Mouse (Mus musculus) forebrain, embryonic 10.5 days (tissue): ENCODE data around the gene 4930505A04Rik. TPM values are rescaled to one million over a fixed set of nuclear protein-coding genes. Genes with fewer than 3 reads are reported as not detected.
"Not testable (repeated sequence)": the region's sequence is repeated elsewhere in the genome, so short reads cannot be mapped to it uniquely, and the experiment has no call there.

Experiments used
- DNase-seq: peaks from one replicate; pipeline ENCODE4 v3.0.0-alpha.2; 2017; ENCODE audit warnings: low spot score; ENCODE audit errors: extremely low spot score
- H3K27ac ChIP-seq: fragments of 300-500 bp; sonication (generic); 2 replicates; pipeline ENCODE4 v1.5.1; 2016; ENCODE audit warnings: mild to moderate bottlenecking
- H3K27me3 ChIP-seq: fragments of 300-500 bp; sonication (generic); 2 replicates; pipeline ENCODE4 v1.6.1; 2016; ENCODE audit warnings: mild to moderate bottlenecking; ENCODE audit not compliant: poor library complexity, severe bottlenecking
- H3K36me3 ChIP-seq: fragments of 300-500 bp; sonication (generic); replicated peaks from 2 replicates; pipeline ENCODE4 v1.6.1; 2016; ENCODE audit warnings: mild to moderate bottlenecking, moderate library complexity
- H3K4me1 ChIP-seq: fragments of 300-500 bp; sonication (generic); 2 replicates; pipeline ENCODE4 v1.6.1; 2016
- H3K4me3 ChIP-seq: fragments of 300-500 bp; sonication (generic); 2 replicates; pipeline ENCODE4 v1.5.1; 2016; ENCODE audit warnings: mild to moderate bottlenecking, moderate library complexity
- H3K9me3 ChIP-seq: fragments of 300-500 bp; sonication (generic); 2 replicates; pipeline ENCODE4 v1.6.1; 2016; ENCODE audit warnings: mild to moderate bottlenecking, moderate library complexity
- WGBS: fragments of 180-500 bp; shearing (Covaris S2); methylation state at CpG from one replicate; pipeline ENCODE4 v1.1.7; 2016; 5-methylcytosine and 5-hydroxymethylcytosine counted together
- polyA plus RNA-seq: library from polyadenylated mRNA; unstranded; fragments of >200 nt; fragmentation: Nextera tagmentation; extraction: Ambion mirVana; gene quantifications from 2 replicates; pipeline ENCODE4 v1.2.1, GENCODE M21; 2016

4930505A04Rik gene
- polyA plus RNA-seq, 1 experiment from 2014 or later = not detected

- H3K9me3 ChIP-seq, H3K36me3 ChIP-seq, H3K4me1 ChIP-seq, H3K27ac ChIP-seq, H3K4me3 ChIP-seq, H3K27me3 ChIP-seq, DNase-seq: not testable (repeated sequence)
- 91% methylated on average over 12 of the region's 12 CpGs for WGBS
Measured at GRCm38 (mm10) chr11:30444192-30444905, 27.3 kb downstream of the 4930505A04Rik start.

- Histone ChIP-seq H3K9me3 (no peaks in the 10 kb centered on the region), H3K4me1 (no peaks in the 10 kb centered on the region), H3K27me3 (no peaks in the 10 kb centered on the region), H3K36me3 (no peaks in the 10 kb centered on the region), H3K27ac (no peak overlapping the region), H3K4me3 (no peak overlapping the region)
- no peak for DNase-seq
- 93% methylated on average over 8 of the region's 8 CpGs for WGBS
Measured at GRCm38 (mm10) chr11:30443746-30444145, 27.9 kb downstream of the 4930505A04Rik start.

GRCm38 (mm10) chr11:30433256-30433950 is 38.2 kb downstream of the 4930505A04Rik start:
- H3K27me3 ChIP-seq = no peaks in the 10 kb centered on the region
- WGBS = 76% methylated on average over 2 of the region's 2 CpGs
- H3K9me3 ChIP-seq = no peaks in the 10 kb centered on the region
- no peaks in the 10 kb centered on the region for H3K36me3 ChIP-seq
- H3K4me3 ChIP-seq = no peak overlapping the region
- no peak overlapping the region for H3K27ac ChIP-seq
- H3K4me1 ChIP-seq = no peaks in the 10 kb centered on the region
- DNase-seq = no peak

- DNase-seq = no peak
- WGBS = 49% methylated on average over 2 of the region's 2 CpGs
- Histone ChIP-seq H3K27ac (no peak overlapping the region), H3K36me3 (no peaks in the 10 kb centered on the region), H3K9me3 (no peaks in the 10 kb centered on the region), H3K4me1 (peaks cover 13% of the 10 kb centered on the region), H3K4me3 (no peak overlapping the region), H3K27me3 (no peaks in the 10 kb centered on the region)
Measured at GRCm38 (mm10) chr11:30405581-30405980, 66.0 kb downstream of the 4930505A04Rik start.

GRCm38 (mm10) chr11:30404619-30405200 is 66.9 kb downstream of the 4930505A04Rik start:
- WGBS = 61% methylated on average over 4 of the region's 4 CpGs
- peaks cover 13% of the 10 kb centered on the region for H3K4me1 ChIP-seq
- no peaks in the 10 kb centered on the region for H3K27me3 ChIP-seq
- H3K9me3 ChIP-seq = no peaks in the 10 kb centered on the region
- no peak for DNase-seq
- no peaks in the 10 kb centered on the region for H3K36me3 ChIP-seq
- H3K4me3 ChIP-seq = no peak overlapping the region
- peak overlapping the region; percentile 25; the same call in 1 of the 2 replicates for H3K27ac ChIP-seq

GRCm38 (mm10) chr11:30394351-30394750 is 77.3 kb downstream of the 4930505A04Rik start:
- Histone ChIP-seq H3K36me3 (no peaks in the 10 kb centered on the region), H3K4me3 (no peak overlapping the region), H3K27me3 (no peaks in the 10 kb centered on the region), H3K9me3 (no peaks in the 10 kb centered on the region), H3K4me1 (no peaks in the 10 kb centered on the region), H3K27ac (no peak overlapping the region)
- DNase-seq = no peak

GRCm38 (mm10) chr11:30383076-30383475 is 88.6 kb downstream of the 4930505A04Rik start:
- Histone ChIP-seq H3K27ac (no peak overlapping the region), H3K4me3 (no peak overlapping the region), H3K9me3 (peaks cover 2% of the 10 kb centered on the region; the same call in 1 of the 2 replicates), H3K36me3 (no peaks in the 10 kb centered on the region), H3K27me3 (no peaks in the 10 kb centered on the region), H3K4me1 (no peaks in the 10 kb centered on the region)
- DNase-seq = no peak

Other genes with a start within 250 kb of the 4930505A04Rik start
- gene Sptbn1, start 203.7 kb downstream of the 4930505A04Rik start, polyA plus RNA-seq = 57.3 and 59.4 TPM in 2 replicates
- gene Acyp2, start 177.8 kb upstream of the 4930505A04Rik start, polyA plus RNA-seq = 6.4 and 7.7 TPM in 2 replicates